8 mouse cellular contexts compared by ENCODE assay signal in genomic region chr10:75935680-75936541, GRCm38 (mm10). TPM values are rescaled to one million over a fixed set of nuclear protein-coding genes. Genes with fewer than 3 reads are reported as not detected.
DNase-seq lines count a peak whose midpoint lies in the region; ATAC-seq lines count a peak whose summit lies in the region.

Mmp11 (minus strand) TSS chr10:75936496.

- H3K4me1 ChIP-seq in hindbrain, embryonic 16.5 days (ENCODE audit: control insufficient read depth, insufficient read depth, low read depth, low read length): peaks cover 24% of the 10 kb centered on the region

- peak; percentile 86 for DNase-seq in cerebellum, postnatal 36 days
- peak; percentile 75 for DNase-seq in gastrocnemius, adult 18-20 months (ENCODE audit: low spot score)
- peak; percentile 63 for DNase-seq in left cerebral cortex, adult 11 months (ENCODE audit: low spot score)
- peak; percentile 74 to 77 for DNase-seq in lung, postnatal 4 days
- peak; percentile 81 for DNase-seq in right cerebral cortex, adult 18-20 months
- DNase-seq in urinary bladder, adult 2 months (ENCODE audit: low spot score): peak; percentile 56

- peak within 1 kb of the TSS; percentile 68 for H3K9ac ChIP-seq in hindbrain, embryonic 16.5 days (ENCODE audit: low read depth, low read length)

- H3K9me3 ChIP-seq in hindbrain, embryonic 16.5 days (ENCODE audit: control insufficient read depth, low read length): no peaks in the 10 kb centered on the region

- H3K4me2 ChIP-seq in hindbrain, embryonic 16.5 days (ENCODE audit: low read length): peak within 1 kb of the TSS; percentile 74

- no peaks in the 10 kb centered on the region for H3K27me3 ChIP-seq in hindbrain, embryonic 16.5 days (replicated peaks; ENCODE audit: control insufficient read depth, insufficient read depth, low read length)

- H3K4me3 ChIP-seq in hindbrain, embryonic 16.5 days (ENCODE audit: low read length): peak within 1 kb of the TSS; percentile 57

- H3K27ac ChIP-seq in hindbrain, embryonic 16.5 days (ENCODE audit: low read depth, low read length): peak within 1 kb of the TSS; percentile 36

- no peaks in the 10 kb centered on the region for H3K36me3 ChIP-seq in hindbrain, embryonic 16.5 days (ENCODE audit: control insufficient read depth, insufficient read depth, low read length)

- 1% methylated on average over 47 of the region's 51 CpGs for WGBS in hindbrain, embryonic 16.5 days

- ATAC-seq in activated CD4-positive, CD25-positive, alpha-beta regulatory T cell, adult 4 months: peak; percentile 70
- peak; percentile 74 for ATAC-seq in hindbrain, embryonic 16.5 days

RNA-seq across cellular contexts. Expression of gene Mmp11, which starts in this region (rescaled TPM):
- polyA plus RNA-seq in activated CD4-positive, CD25-positive, alpha-beta regulatory T cell, adult 4 months (2017; shearing (Covaris generic)): 1 to 10 TPM; 2.5 to 9.1 TPM
- total RNA-seq in gastrocnemius, adult 18-20 months (2021): 1 to 10 TPM; 1.8 to 2.6 TPM
- polyA plus RNA-seq in hindbrain, embryonic 16.5 days (2015; fragmentation: Nextera tagmentation; extraction: Ambion mirVana): 13.6 and 16.6 TPM in 2 replicates
- 18.8 and 20.1 TPM in 2 replicates for polyA plus RNA-seq in urinary bladder, adult 2 months (2012; rRNA removed)

Comparison
In these comparisons a context has a peak if more than half of its experiments do, and no peak if none do; other contexts are left out.
1. Peak in every context shown above with its lines: DNase-seq, ATAC-seq, H3K4me3 ChIP-seq and H3K27ac ChIP-seq.